Comparison of ENCODE assay signal across 24 mouse cellular contexts in genomic region chr9:110893429-110893828, GRCm38 (mm10). TPM values are rescaled to one million over a fixed set of nuclear protein-coding genes. Genes with fewer than 3 reads are reported as not detected.
DNase-seq lines count a peak whose midpoint lies in the region; ATAC-seq and TF ChIP-seq lines count a peak whose summit lies in the region.
"Had no signal": no experiment of that assay in that cellular context is flagged by ENCODE, and none has a peak within 500 bp of the region (broad histone marks: within the 10 kb centered on the region; RNA-seq: fewer than 3 reads in every experiment).

No protein-coding gene starts in this region.

- no peak for TF ChIP-seq EP300 in liver, postnatal 0 days (IDR thresholded peaks at IDR 0.05; ENCODE audit: low read depth)

- H3K9me3 ChIP-seq in liver, postnatal 0 days (ENCODE audit: low read length), result no peaks in the 10 kb centered on the region
- H3K9me3 ChIP-seq in limb, embryonic 10.5 days (replicated peaks), result no peaks in the 10 kb centered on the region
- H3K9me3 ChIP-seq: embryonic facial prominence, embryonic 13.5 days; forebrain, embryonic 12.5 days; heart, embryonic 12.5 days; hindbrain, embryonic 15.5 days had no signal

- H3K4me1 ChIP-seq in liver, postnatal 0 days (ENCODE audit: insufficient read depth), result peaks cover 26% of the 10 kb centered on the region
- peaks cover 49% of the 10 kb centered on the region for H3K4me1 ChIP-seq in limb, embryonic 10.5 days

- no peak for DNase-seq in gastrocnemius, adult 2 months
- DNase-seq in gastrocnemius, postnatal 10 days, result no peak
- DNase-seq in liver, postnatal 0 days, result no peak
- no peak for DNase-seq in liver
- no peak for DNase-seq in limb, embryonic 10.5 days (ENCODE audit: low spot score)
- no peak for DNase-seq in embryo, embryonic 10 days (ENCODE audit: low spot score)
- DNase-seq: adrenal gland, adult 2 months; adrenal gland, postnatal 25 days; cerebellum, adult 2 months; embryo, embryonic 11 days; forebrain, postnatal 0 days; heart, adult 2 months had no signal

- H3K9ac ChIP-seq in liver, postnatal 0 days (replicated peaks), result no peak overlapping the region
- H3K9ac ChIP-seq: embryonic facial prominence, embryonic 13.5 days; forebrain, embryonic 12.5 days; forebrain, postnatal 0 days; heart, embryonic 12.5 days; hindbrain, embryonic 15.5 days had no signal

- H3K4me3 ChIP-seq in gastrocnemius, adult 2 months, result 0 out of 2 replicates have a peak overlapping the region, but pooled peaks have one; percentile 19
- H3K4me3 ChIP-seq in liver, postnatal 0 days (ENCODE audit: low read depth, low read length), result no peak overlapping the region
- no peak overlapping the region for H3K4me3 ChIP-seq in limb, embryonic 10.5 days
- H3K4me3 ChIP-seq: embryonic facial prominence, embryonic 13.5 days; forebrain, embryonic 12.5 days; heart, adult 2 months; heart, embryonic 12.5 days; hindbrain, embryonic 15.5 days had no signal

- ATAC-seq in liver, postnatal 0 days, result no peak
- ATAC-seq in activated CD4-positive, CD25-positive, alpha-beta regulatory T cell, adult 4 months, result no peak
- ATAC-seq: forebrain, postnatal 0 days; Patski had no signal

- intact Hi-C loops in gastrocnemius, adult 2 months (cut with DNase I), result no loop called here

- H3K27me3 ChIP-seq in liver, postnatal 0 days (ENCODE audit: insufficient read depth, low read length), result no peaks in the 10 kb centered on the region
- H3K27me3 ChIP-seq in limb, embryonic 10.5 days (ENCODE audit: low read depth, poor library complexity, severe bottlenecking), result peaks cover 24% of the 10 kb centered on the region
- H3K27me3 ChIP-seq: embryonic facial prominence, embryonic 13.5 days; hindbrain, embryonic 15.5 days; Patski had no signal

- 42% methylated on average over 10 of the region's 10 CpGs for WGBS in liver, postnatal 0 days (ENCODE audit: insufficient replicate concordance)
- 69% methylated on average over 10 of the region's 10 CpGs for WGBS in limb, embryonic 10.5 days

- peaks cover 6% of the 10 kb centered on the region for H3K36me3 ChIP-seq in liver, postnatal 0 days (replicated peaks; ENCODE audit: insufficient read depth, low read length)
- no peaks in the 10 kb centered on the region for H3K36me3 ChIP-seq in limb, embryonic 10.5 days
- H3K36me3 ChIP-seq: embryonic facial prominence, embryonic 13.5 days; forebrain, embryonic 12.5 days; heart, embryonic 12.5 days; hindbrain, embryonic 15.5 days had no signal

- no peak overlapping the region; the same call in 1 of the 2 replicates for H3K27ac ChIP-seq in gastrocnemius, adult 2 months
- H3K27ac ChIP-seq in liver, postnatal 0 days (ENCODE audit: low read depth), result no peak overlapping the region
- 0 out of 2 replicates have a peak overlapping the region, but pooled peaks have one; percentile 2 for H3K27ac ChIP-seq in limb, embryonic 10.5 days
- H3K27ac ChIP-seq: embryonic facial prominence, embryonic 13.5 days; forebrain, embryonic 12.5 days; heart, adult 2 months; hindbrain, embryonic 15.5 days had no signal

- TF ChIP-seq CTCF in gastrocnemius, adult 2 months (IDR thresholded peaks at IDR 0.05), result no peak
- TF ChIP-seq CTCF in liver, postnatal 0 days (IDR thresholded peaks at IDR 0.05; ENCODE audit: low read depth), result no peak

- peak overlapping the region; percentile 33 for H3K4me2 ChIP-seq in liver, postnatal 0 days (ENCODE audit: low read depth, low read length)
- H3K4me2 ChIP-seq: embryonic facial prominence, embryonic 13.5 days; forebrain, embryonic 12.5 days; heart, embryonic 12.5 days; hindbrain, embryonic 15.5 days had no signal

RNA-seq across cellular contexts. Expression of gene Tmie, which starts 13.5 kb away (rescaled TPM):
- under 1 TPM; 0.41 to 0.70 TPM for total RNA-seq in gastrocnemius, adult 2 months (2021)
- under 1 TPM; 0.47 to 0.54 TPM for total RNA-seq in gastrocnemius, postnatal 10 days (2021)
- 5.4 and 6.0 TPM in 2 replicates for polyA plus RNA-seq in liver, postnatal 0 days (2015; fragmentation: Nextera tagmentation; extraction: Ambion mirVana)
- polyA plus RNA-seq in limb, embryonic 10.5 days (2016; fragmentation: Nextera tagmentation; extraction: Ambion mirVana), result 0.09 TPM in 1 of 2 replicates, not detected in the other
- 1 to 10 TPM in 1 of 2 experiments, under 1 TPM in 1; 0.90 to 2.2 TPM for polyA plus RNA-seq in activated CD4-positive, CD25-positive, alpha-beta regulatory T cell, adult 4 months (2017; shearing (Covaris generic))
- polyA plus RNA-seq: C2C12 had no signal

RNA-seq across cellular contexts. Expression of gene Als2cl, which starts 13.8 kb away (rescaled TPM):
- total RNA-seq in gastrocnemius, adult 2 months (2021), result 1 to 10 TPM; 3.7 to 7.5 TPM
- 1 to 10 TPM; 4.5 to 9.7 TPM for total RNA-seq in gastrocnemius, postnatal 10 days (2021)
- 2.2 TPM in 2 replicates for polyA plus RNA-seq in liver, postnatal 0 days (2015; fragmentation: Nextera tagmentation; extraction: Ambion mirVana)
- 1.8 and 1.9 TPM in 2 replicates for polyA plus RNA-seq in limb, embryonic 10.5 days (2016; fragmentation: Nextera tagmentation; extraction: Ambion mirVana)
- 10 to 100 TPM in 1 of 2 experiments, 1 to 10 TPM in 1; 9.8 to 10.3 TPM for polyA plus RNA-seq in activated CD4-positive, CD25-positive, alpha-beta regulatory T cell, adult 4 months (2017; shearing (Covaris generic))

RNA-seq across cellular contexts. Expression of gene Fam240a, which starts 23.2 kb away (rescaled TPM):
- total RNA-seq in gastrocnemius, adult 2 months (2021), result 1 to 10 TPM in 1 of 2 experiments, not detected in 1; 2.4 TPM
- under 1 TPM in 1 of 2 experiments, not detected in 1; 0.99 TPM for total RNA-seq in gastrocnemius, postnatal 10 days (2021)
- not detected in 2 replicates for polyA plus RNA-seq in liver, postnatal 0 days (2015; fragmentation: Nextera tagmentation; extraction: Ambion mirVana)
- polyA plus RNA-seq in limb, embryonic 10.5 days (2016; fragmentation: Nextera tagmentation; extraction: Ambion mirVana), result not detected in 2 replicates
- under 1 TPM in 1 of 2 experiments, not detected in 1; 0.95 TPM for polyA plus RNA-seq in activated CD4-positive, CD25-positive, alpha-beta regulatory T cell, adult 4 months (2017; shearing (Covaris generic))
- total RNA-seq: adrenal gland, adult 2 months; adrenal gland, postnatal 25 days; forebrain, postnatal 0 days; heart, adult 2 months; heart, postnatal 25 days had no signal
- polyA plus RNA-seq: adrenal gland, adult 2 months; C2C12; cerebellum, adult 2 months; embryonic facial prominence, embryonic 13.5 days; forebrain, embryonic 12.5 days; heart, adult 2 months; heart, embryonic 12.5 days; heart, embryonic 16.5 days; hindbrain, embryonic 11.5 days; hindbrain, embryonic 15.5 days; Patski had no signal

RNA-seq across cellular contexts. Expression of gene Prss50, which starts 35.7 kb away (rescaled TPM):
- total RNA-seq in gastrocnemius, adult 2 months (2021), result not detected
- under 1 TPM in 1 of 2 experiments, not detected in 1; 0.41 TPM for total RNA-seq in gastrocnemius, postnatal 10 days (2021)
- polyA plus RNA-seq in liver, postnatal 0 days (2015; fragmentation: Nextera tagmentation; extraction: Ambion mirVana), result 9.2 and 10.3 TPM in 2 replicates
- polyA plus RNA-seq in limb, embryonic 10.5 days (2016; fragmentation: Nextera tagmentation; extraction: Ambion mirVana), result 0.69 and 0.83 TPM in 2 replicates
- not detected for polyA plus RNA-seq in activated CD4-positive, CD25-positive, alpha-beta regulatory T cell, adult 4 months (2017; shearing (Covaris generic))
- total RNA-seq: adrenal gland, adult 2 months; adrenal gland, postnatal 25 days; gastrocnemius, adult 8-10 months; gastrocnemius, postnatal 4 days; heart, adult 2 months; heart, postnatal 25 days had no signal
- polyA plus RNA-seq: adrenal gland, adult 2 months; heart, adult 2 months; heart, embryonic 16.5 days had no signal

RNA-seq across cellular contexts. Expression of gene Prss46, which starts 49.1 kb away (rescaled TPM):
- not detected for total RNA-seq in gastrocnemius, adult 2 months (2021)
- under 1 TPM in 1 of 2 experiments, not detected in 1; 0.29 TPM for total RNA-seq in gastrocnemius, postnatal 10 days (2021)
- polyA plus RNA-seq in liver, postnatal 0 days (2015; fragmentation: Nextera tagmentation; extraction: Ambion mirVana), result not detected in 2 replicates
- polyA plus RNA-seq in limb, embryonic 10.5 days (2016; fragmentation: Nextera tagmentation; extraction: Ambion mirVana), result not detected in 2 replicates
- polyA plus RNA-seq in activated CD4-positive, CD25-positive, alpha-beta regulatory T cell, adult 4 months (2017; shearing (Covaris generic)), result not detected
- total RNA-seq: adrenal gland, adult 2 months; adrenal gland, postnatal 25 days; forebrain, postnatal 0 days; gastrocnemius, adult 8-10 months; gastrocnemius, postnatal 4 days; heart, adult 2 months; heart, postnatal 25 days had no signal
- polyA plus RNA-seq: adrenal gland, adult 2 months; cerebellum, adult 2 months; embryonic facial prominence, embryonic 13.5 days; forebrain, embryonic 12.5 days; heart, adult 2 months; heart, embryonic 12.5 days; heart, embryonic 16.5 days; hindbrain, embryonic 11.5 days; hindbrain, embryonic 15.5 days had no signal
